Mouse (Mus musculus) stomach, postnatal 0 days (tissue): ENCODE results near the gene Htr2a. TPM values are rescaled to one million over a fixed set of nuclear protein-coding genes. Genes with fewer than 3 reads are reported as not detected.

Source experiments
- ATAC-seq: fragments of 200-750 bp; cut with Nextera tagmentation; 2 replicates; pipeline ENCODE4 v1.8.0; 2017; ENCODE audit not compliant: low FRiP score, low TSS enrichment
- DNase-seq: peaks from one replicate; pipeline ENCODE4 v3.0.0-alpha.2; 2016; ENCODE audit warnings: low spot score
- H3K27ac ChIP-seq: fragments of 300-500 bp; sonication (generic); replicated peaks from 2 replicates; pipeline ENCODE4 v1.5.1; 2014; ENCODE audit warnings: mild to moderate bottlenecking, control low read depth
- H3K27me3 ChIP-seq: fragments of 300-500 bp; sonication (generic); 2 replicates; pipeline ENCODE4 v1.6.1; 2014; ENCODE audit warnings: low read length; ENCODE audit not compliant: control insufficient read depth, insufficient read depth
- H3K36me3 ChIP-seq: fragments of 300-500 bp; sonication (generic); 2 replicates; pipeline ENCODE4 v1.6.1; 2014; ENCODE audit warnings: low read length, mixed read lengths; ENCODE audit not compliant: control insufficient read depth, insufficient read depth
- H3K4me1 ChIP-seq: fragments of 300-500 bp; sonication (generic); replicated peaks from 2 replicates; pipeline ENCODE4 v1.6.1; 2014; ENCODE audit warnings: antibody characterized with exemption; ENCODE audit not compliant: control insufficient read depth, insufficient read depth
- H3K4me2 ChIP-seq: fragments of 300-500 bp; sonication (generic); replicated peaks from 2 replicates; pipeline ENCODE4 v1.6.1; 2014; ENCODE audit warnings: low read depth, mild to moderate bottlenecking, control low read depth, moderate library complexity
- H3K4me3 ChIP-seq: fragments of 300-500 bp; sonication (generic); 2 replicates; pipeline ENCODE4 v1.5.1; 2014; ENCODE audit warnings: low read depth, low read length, control low read depth
- H3K9ac ChIP-seq: fragments of 300-500 bp; sonication (generic); 2 replicates; pipeline ENCODE4 v1.6.1; 2014; ENCODE audit warnings: mild to moderate bottlenecking, low read length, control low read depth, mixed read lengths
- H3K9me3 ChIP-seq: fragments of 300-500 bp; sonication (generic); 2 replicates; pipeline ENCODE4 v1.6.1; 2016; ENCODE audit warnings: low read length; ENCODE audit not compliant: control insufficient read depth
- CTCF ChIP-seq: IDR thresholded peaks from 2 replicates; pipeline ENCODE4 v1.5.1; 2016; ENCODE audit warnings: antibody characterized with exemption, low read depth, mild to moderate bottlenecking, moderate library complexity
- EP300 ChIP-seq: optimal IDR thresholded peaks from 2 replicates; pipeline ENCODE3; 2016; ENCODE audit warnings: antibody characterized with exemption
- WGBS: fragments of 180-500 bp; shearing (Covaris S2); extraction: QIAGEN DNeasy Blood & Tissue Kit; methylation state at CpG from one replicate; pipeline ENCODE4 v1.1.7; 2014; 5-methylcytosine and 5-hydroxymethylcytosine counted together
- polyA plus RNA-seq: library from polyadenylated mRNA; unstranded; fragments of >200 nt; fragmentation: Nextera tagmentation; extraction: Ambion mirVana; gene quantifications from 2 replicates; pipeline ENCODE4 v1.2.1, GENCODE M21; 2015

Htr2a gene
- polyA plus RNA-seq, 1 experiment from 2014 or later = 0.13 TPM

DNA sequence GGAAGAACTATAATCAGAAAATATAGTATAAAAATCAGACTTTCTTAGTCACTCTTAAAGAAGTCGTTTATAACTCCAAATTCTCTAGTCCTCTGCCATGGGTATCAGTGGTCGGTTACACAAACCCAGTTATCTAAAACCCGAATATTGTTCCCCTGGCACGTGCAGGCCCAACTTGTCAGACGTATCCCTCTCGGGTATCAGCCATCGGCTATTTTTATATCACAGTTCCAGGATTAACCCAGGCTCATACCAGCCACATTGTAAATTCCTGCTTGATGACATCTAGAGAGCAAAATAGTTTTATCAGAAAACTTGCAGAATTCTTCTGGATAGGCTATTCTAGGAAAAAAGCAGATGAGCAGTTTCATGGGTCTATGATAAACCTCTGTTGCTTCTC lies 16.6 kb downstream of the Htr2a start:
- H3K4me3 ChIP-seq = no peak overlapping the region
- DNase-seq (no peak), ATAC-seq (no peak)
- H3K36me3 ChIP-seq = no peaks in the 10 kb centered on the region
- no peaks in the 10 kb centered on the region for H3K9me3 ChIP-seq
- H3K27me3 ChIP-seq = no peaks in the 10 kb centered on the region
- H3K4me2 ChIP-seq = no peak overlapping the region
- 60% methylated on average over 7 of the region's 7 CpGs for WGBS
- TF ChIP-seq EP300 = no peak
- TF ChIP-seq CTCF = no peak
- H3K9ac ChIP-seq = no peak overlapping the region
- H3K27ac ChIP-seq = no peak overlapping the region
- H3K4me1 ChIP-seq = no peaks in the 10 kb centered on the region

GRCm38 (mm10) chr14:74659411-74659841 lies 18.8 kb downstream of the Htr2a start:
- Histone ChIP-seq H3K4me1 (no peaks in the 10 kb centered on the region), H3K4me3 (no peak overlapping the region), H3K27ac (no peak overlapping the region), H3K36me3 (no peaks in the 10 kb centered on the region), H3K9ac (no peak overlapping the region), H3K27me3 (no peaks in the 10 kb centered on the region), H3K9me3 (no peaks in the 10 kb centered on the region), H3K4me2 (no peak overlapping the region)
- no peak for DNase-seq
- ATAC-seq = no peak
- 56% methylated on average over 8 of the region's 8 CpGs for whole genome bisulfite sequencing
- no peak for TF ChIP-seq CTCF
- no peak for TF ChIP-seq EP300

GRCm38 (mm10) chr14:74672137-74673019 lies 31.7 kb downstream of the Htr2a start:
- ATAC-seq (no peak), DNase-seq (no peak)
- Histone ChIP-seq H3K27me3 (no peaks in the 10 kb centered on the region), H3K4me1 (no peaks in the 10 kb centered on the region), H3K27ac (no peak overlapping the region), H3K4me2 (no peak overlapping the region), H3K9me3 (no peaks in the 10 kb centered on the region), H3K4me3 (no peak overlapping the region), H3K9ac (no peak overlapping the region), H3K36me3 (no peaks in the 10 kb centered on the region)
- TF ChIP-seq EP300 = no peak
- no peak for TF ChIP-seq CTCF
- WGBS = 69% methylated on average over 10 of the region's 10 CpGs

DNA sequence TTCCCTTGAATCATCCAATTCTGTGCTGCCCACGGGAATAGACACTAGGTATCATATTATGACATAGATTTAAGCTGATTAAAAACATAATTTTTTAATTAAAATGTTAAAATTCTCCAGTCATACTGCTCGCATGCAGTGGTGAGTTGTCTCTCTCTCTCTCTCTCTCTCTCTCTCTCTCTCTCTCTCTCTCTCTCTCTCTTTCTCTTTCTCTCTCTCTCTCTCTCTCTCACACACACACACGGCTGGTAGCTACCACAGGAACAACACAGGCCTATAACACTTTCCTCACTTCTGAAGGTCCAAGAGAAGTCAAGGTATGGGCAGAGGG lies 32.3 kb downstream of the Htr2a start:
- 69% methylated on average over 3 of the region's 3 CpGs for WGBS
- no peak for ATAC-seq
- H3K27me3 ChIP-seq = no peaks in the 10 kb centered on the region

GRCm38 (mm10) chr14:74673584-74673983 lies 32.9 kb downstream of the Htr2a start:
- no peaks in the 10 kb centered on the region for H3K27me3 ChIP-seq
- ATAC-seq = no peak
- no peak for TF ChIP-seq EP300
- TF ChIP-seq CTCF = no peak

More for the DNA sequence above, 32.3 kb downstream of the Htr2a start:
- Histone ChIP-seq H3K36me3 (no peaks in the 10 kb centered on the region), H3K9ac (no peak overlapping the region), H3K27ac (no peak overlapping the region), H3K9me3 (no peaks in the 10 kb centered on the region), H3K4me2 (no peak overlapping the region), H3K4me3 (no peak overlapping the region), H3K4me1 (no peaks in the 10 kb centered on the region)
- TF ChIP-seq CTCF (no peak), EP300 (no peak)
- no peak for DNase-seq

DNA sequence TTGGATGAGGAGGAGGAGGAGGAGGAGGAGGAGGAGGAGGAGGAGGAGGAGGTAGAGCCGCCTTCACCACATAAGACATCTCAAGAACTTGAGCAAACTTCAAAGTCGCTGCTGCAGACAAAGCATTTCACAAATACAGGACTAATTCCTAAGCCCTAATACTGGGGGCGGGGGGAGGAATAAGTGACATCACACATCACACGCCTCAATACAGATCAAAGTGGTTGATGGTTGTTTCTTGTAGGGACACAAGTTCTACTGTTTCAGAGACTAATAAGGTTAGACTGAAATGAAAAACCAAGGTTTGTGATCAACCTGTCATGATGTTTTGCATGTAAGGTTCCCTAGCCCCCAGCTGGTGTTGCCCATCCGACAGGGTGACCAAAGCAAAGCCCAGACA lies 39.2 kb downstream of the Htr2a start:
- Histone ChIP-seq H3K4me3 (no peak overlapping the region), H3K4me2 (no peak overlapping the region), H3K4me1 (no peaks in the 10 kb centered on the region), H3K9me3 (no peaks in the 10 kb centered on the region), H3K27me3 (no peaks in the 10 kb centered on the region), H3K27ac (no peak overlapping the region), H3K36me3 (no peaks in the 10 kb centered on the region), H3K9ac (no peak overlapping the region)
- DNase-seq (no peak), ATAC-seq (no peak)
- TF ChIP-seq EP300 = no peak
- WGBS = 82% methylated on average over 5 of the region's 5 CpGs

More at GRCm38 (mm10) chr14:74673584-74673983, 32.9 kb downstream of the Htr2a start:
- Histone ChIP-seq H3K27ac (no peak overlapping the region), H3K9ac (no peak overlapping the region), H3K4me2 (no peak overlapping the region), H3K4me1 (no peaks in the 10 kb centered on the region), H3K4me3 (no peak overlapping the region), H3K9me3 (no peaks in the 10 kb centered on the region), H3K36me3 (no peaks in the 10 kb centered on the region)
- 55% methylated on average over 3 of the region's 3 CpGs for WGBS
- no peak for DNase-seq
